Mouse (Mus musculus) ES-E14 (cell line): ENCODE results near the gene Mansc1.

Experiments
- CHD2 ChIP-seq: IDR thresholded peaks from 2 replicates; pipeline ENCODE4 v1.6.1; 2014; ENCODE audit warnings: mild to moderate bottlenecking, low read depth, low read length, inconsistent platforms
- HCFC1 ChIP-seq: IDR thresholded peaks from 2 replicates; pipeline ENCODE4 v1.6.1; 2012; ENCODE audit warnings: low read length, inconsistent platforms, borderline replicate concordance; ENCODE audit not compliant: insufficient read depth
- ZC3H11A ChIP-seq: IDR thresholded peaks from 2 replicates; pipeline ENCODE4 v1.6.1; 2012; ENCODE audit warnings: low read depth, mild to moderate bottlenecking, inconsistent platforms, low read length, borderline replicate concordance
- ZNF384 ChIP-seq: IDR thresholded peaks from 2 replicates; pipeline ENCODE4 v1.6.1; 2012; ENCODE audit warnings: low read depth, low read length, inconsistent platforms

DNA sequence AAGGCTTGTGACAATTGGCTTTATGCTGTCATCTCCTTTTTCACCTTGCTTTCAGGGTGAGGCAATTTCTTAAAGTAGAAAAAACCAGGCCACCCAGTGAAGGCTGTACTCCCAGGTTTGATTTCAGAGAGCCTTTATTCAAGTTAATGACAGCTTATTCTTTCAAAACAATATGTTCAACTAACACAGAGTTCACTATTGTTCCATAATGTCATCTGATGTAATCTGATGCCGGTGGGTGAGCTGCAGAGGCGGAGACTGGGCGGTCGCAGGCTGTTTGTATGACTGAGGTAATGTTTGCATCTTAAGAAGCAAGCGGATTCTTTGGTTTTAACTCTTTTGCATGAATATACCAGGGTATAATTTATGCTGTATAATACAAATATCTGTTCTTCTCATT, 15.3 kb upstream of the Mansc1 start:
- TF ChIP-seq ZC3H11A (no peak), CHD2 (no peak), ZNF384 (no peak), HCFC1 (no peak)
